ENCODE assay signal across 8 mouse cellular contexts in genomic region chr13:21787760-21788593, GRCm38 (mm10). TPM values are rescaled to one million over a fixed set of nuclear protein-coding genes. Genes with fewer than 3 reads are reported as not detected.
A peak's percentile ranks its signal among the peaks of the same experiment; 100 is the strongest.
DNase-seq lines count a peak whose midpoint lies in the region; ATAC-seq and TF ChIP-seq lines count a peak whose summit lies in the region.

No protein-coding gene starts in this region.

- TF ChIP-seq CTCF in cerebellum, adult 2 months (IDR thresholded peaks at IDR 0.05; ENCODE audit: borderline replicate concordance, insufficient read depth, low read depth, low read length) = no peak

- 0 out of 2 replicates have a peak, but pooled peaks cover 2% of the 10 kb centered on the region for H3K4me1 ChIP-seq in cerebellum, adult 2 months (ENCODE audit: control insufficient read depth, insufficient read depth, low read length)
- H3K4me1 ChIP-seq in embryonic facial prominence, embryonic 13.5 days = peaks cover 31% of the 10 kb centered on the region
- peaks cover 58% of the 10 kb centered on the region for H3K4me1 ChIP-seq in liver, embryonic 12.5 days

- peak; percentile 13 to 14 for DNase-seq in cerebellum, adult 2 months
- peak; percentile 63 for DNase-seq in 3134 (ENCODE audit: extremely low read depth, insufficient read length, low spot score)
- no peak for DNase-seq in ovary, postnatal 36 days (ENCODE audit: low spot score)
- no peak for DNase-seq in spleen, postnatal 36 days (ENCODE audit: low spot score in 2 of 2)
- DNase-seq in layer of hippocampus, adult 11-12 months (ENCODE audit: low spot score) = no peak

- H3K9ac ChIP-seq in embryonic facial prominence, embryonic 13.5 days = peak overlapping the region; percentile 65
- peak overlapping the region; percentile 78 for H3K9ac ChIP-seq in liver, embryonic 12.5 days

- H3K4me2 ChIP-seq in embryonic facial prominence, embryonic 13.5 days = peak overlapping the region; percentile 62
- peak overlapping the region; percentile 67 for H3K4me2 ChIP-seq in liver, embryonic 12.5 days

- no peaks in the 10 kb centered on the region for H3K9me3 ChIP-seq in embryonic facial prominence, embryonic 13.5 days
- H3K9me3 ChIP-seq in liver, embryonic 12.5 days (replicated peaks) = no peaks in the 10 kb centered on the region

- WGBS in cerebellum, adult 2 months = 26% methylated on average over 15 of the region's 21 CpGs
- WGBS in embryonic facial prominence, embryonic 13.5 days = 14% methylated on average over 14 of the region's 21 CpGs
- 22% methylated on average over 14 of the region's 21 CpGs for WGBS in liver, embryonic 12.5 days (ENCODE audit: insufficient replicate concordance)

- no peaks in the 10 kb centered on the region for H3K27me3 ChIP-seq in cerebellum, adult 2 months (ENCODE audit: control insufficient read depth, insufficient read depth, low read length)
- no peaks in the 10 kb centered on the region for H3K27me3 ChIP-seq in embryonic facial prominence, embryonic 13.5 days
- H3K27me3 ChIP-seq in liver, embryonic 12.5 days (replicated peaks) = no peaks in the 10 kb centered on the region

- H3K27ac ChIP-seq in cerebellum, adult 2 months (ENCODE audit: insufficient read depth, low read length) = no peak overlapping the region
- H3K27ac ChIP-seq in embryonic facial prominence, embryonic 13.5 days = peak overlapping the region; percentile 95
- peak overlapping the region; percentile 100 for H3K27ac ChIP-seq in liver, embryonic 12.5 days

- H3K36me3 ChIP-seq in embryonic facial prominence, embryonic 13.5 days = no peaks in the 10 kb centered on the region
- H3K36me3 ChIP-seq in liver, embryonic 12.5 days = no peaks in the 10 kb centered on the region

- no peak for TF ChIP-seq POLR2A in cerebellum, adult 2 months (IDR thresholded peaks at IDR 0.05; ENCODE audit: borderline replicate concordance, insufficient read depth, low read length)

- no peak for ATAC-seq in cerebellum, adult (ENCODE audit: insufficient number of reproducible peaks, low FRiP score, low TSS enrichment)
- ATAC-seq in embryonic facial prominence, embryonic 13.5 days (ENCODE audit: insufficient number of reproducible peaks, insufficient read depth, low FRiP score, low TSS enrichment, low read depth) = no peak
- peak; percentile 17 for ATAC-seq in liver, embryonic 12.5 days

- H3K4me3 ChIP-seq in cerebellum, adult 2 months (replicated peaks; ENCODE audit: insufficient read depth, low read depth, low read length) = no peak overlapping the region
- peak overlapping the region; percentile 42 for H3K4me3 ChIP-seq in embryonic facial prominence, embryonic 13.5 days
- H3K4me3 ChIP-seq in liver, embryonic 12.5 days = peak overlapping the region; percentile 54

RNA-seq across cellular contexts. Expression of gene Hist1h2bp, which starts 0.7 kb away (rescaled TPM):
- polyA plus RNA-seq in cerebellum, adult 2 months (2012; rRNA removed) = not detected in 2 replicates
- 0.72 and 1.7 TPM in 2 replicates for polyA plus RNA-seq in embryonic facial prominence, embryonic 13.5 days (2015; fragmentation: Nextera tagmentation; extraction: Ambion mirVana)
- polyA plus RNA-seq in liver, embryonic 12.5 days (2016; fragmentation: Nextera tagmentation; extraction: Ambion mirVana) = 3.6 and 5.6 TPM in 2 replicates

RNA-seq across cellular contexts. Expression of gene Hist1h2an, which starts 1.0 kb away (rescaled TPM):
- not detected in 2 replicates for polyA plus RNA-seq in cerebellum, adult 2 months (2012; rRNA removed)
- 10.9 and 15.4 TPM in 2 replicates for polyA plus RNA-seq in embryonic facial prominence, embryonic 13.5 days (2015; fragmentation: Nextera tagmentation; extraction: Ambion mirVana)
- polyA plus RNA-seq in liver, embryonic 12.5 days (2016; fragmentation: Nextera tagmentation; extraction: Ambion mirVana) = 11.2 and 14.0 TPM in 2 replicates

RNA-seq across cellular contexts. Expression of gene Hist1h3i, which starts 4.8 kb away (rescaled TPM):
- 1.9 and 4.9 TPM in 2 replicates for polyA plus RNA-seq in cerebellum, adult 2 months (2012; rRNA removed)
- polyA plus RNA-seq in embryonic facial prominence, embryonic 13.5 days (2015; fragmentation: Nextera tagmentation; extraction: Ambion mirVana) = 128 and 155 TPM in 2 replicates
- 169 and 188 TPM in 2 replicates for polyA plus RNA-seq in liver, embryonic 12.5 days (2016; fragmentation: Nextera tagmentation; extraction: Ambion mirVana)

RNA-seq across cellular contexts. Expression of gene Hist1h1b, which starts 7.6 kb away (rescaled TPM):
- 0.27 and 0.41 TPM in 2 replicates for polyA plus RNA-seq in cerebellum, adult 2 months (2012; rRNA removed)
- polyA plus RNA-seq in embryonic facial prominence, embryonic 13.5 days (2015; fragmentation: Nextera tagmentation; extraction: Ambion mirVana) = 30.2 and 32.9 TPM in 2 replicates
- 41.6 and 43.0 TPM in 2 replicates for polyA plus RNA-seq in liver, embryonic 12.5 days (2016; fragmentation: Nextera tagmentation; extraction: Ambion mirVana)

RNA-seq across cellular contexts. Expression of gene Hist1h2bq, which starts 22.0 kb away (rescaled TPM):
- polyA plus RNA-seq in cerebellum, adult 2 months (2012; rRNA removed) = 1.2 and 2.3 TPM in 2 replicates
- polyA plus RNA-seq in embryonic facial prominence, embryonic 13.5 days (2015; fragmentation: Nextera tagmentation; extraction: Ambion mirVana) = 21.6 and 33.1 TPM in 2 replicates
- polyA plus RNA-seq in liver, embryonic 12.5 days (2016; fragmentation: Nextera tagmentation; extraction: Ambion mirVana) = 24.4 and 26.2 TPM in 2 replicates

Comparison
In these comparisons a context has a peak if more than half of its experiments do, and no peak if none do; other contexts are left out.
1. DNase-seq: peak in cerebellum, adult 2 months (2 of 2) and 3134 (single experiment); none in ovary, postnatal 36 days (single experiment), spleen, postnatal 36 days (0 of 2) and layer of hippocampus, adult 11-12 months (single experiment).
2. RNA of gene Hist1h3i, which starts 4.8 kb away (polyA plus RNA-seq): 169 to 188 TPM in liver, embryonic 12.5 days and 128 to 155 TPM in embryonic facial prominence, embryonic 13.5 days; 1.9 to 4.9 TPM in cerebellum, adult 2 months; every median in the first group is over 10 times any median in the second.